9 mouse cellular contexts compared by ENCODE assay signal in genomic region chr7:55784580-55784979, GRCm38 (mm10). TPM values are rescaled to one million over a fixed set of nuclear protein-coding genes. Genes with fewer than 3 reads are reported as not detected.
DNase-seq lines count a peak whose midpoint lies in the region; ATAC-seq lines count a peak whose summit lies in the region.
"Had no signal": no experiment of that assay in that cellular context is flagged by ENCODE, and none has a peak within 500 bp of the region (broad histone marks: within the 10 kb centered on the region; RNA-seq: fewer than 3 reads in every experiment).

No protein-coding gene starts in this region.

- no peaks in the 10 kb centered on the region for H3K4me1 ChIP-seq in midbrain, embryonic 16.5 days (ENCODE audit: control insufficient read depth, insufficient read depth, low read length)

- no peak overlapping the region for H3K27ac ChIP-seq in midbrain, embryonic 16.5 days (ENCODE audit: low read length)

- no peaks in the 10 kb centered on the region for H3K9me3 ChIP-seq in midbrain, embryonic 16.5 days (replicated peaks; ENCODE audit: control insufficient read depth, low read length, poor library complexity, severe bottlenecking)
- H3K9me3 ChIP-seq: G1E had no signal

- WGBS in midbrain, embryonic 16.5 days = 87% methylated on average over 3 of the region's 3 CpGs

- no peak overlapping the region for H3K9ac ChIP-seq in midbrain, embryonic 16.5 days (ENCODE audit: low read depth, low read length)

- no peak overlapping the region for H3K4me3 ChIP-seq in midbrain, embryonic 16.5 days (ENCODE audit: low read depth, low read length)

- ATAC-seq in monocyte, adult 5-6 weeks (replicated peaks; ENCODE audit: insufficient number of reproducible peaks, low FRiP score, low TSS enrichment, poor library complexity, severe bottlenecking) = peak; percentile 83
- no peak for ATAC-seq in midbrain, embryonic 16.5 days
- ATAC-seq in erythroid progenitor cell, adult 5-6 weeks (replicated peaks; ENCODE audit: low FRiP score, poor library complexity, severe bottlenecking) = no peak

- H3K27me3 ChIP-seq in midbrain, embryonic 16.5 days (ENCODE audit: control insufficient read depth, insufficient read depth, low read depth, low read length) = no peaks in the 10 kb centered on the region

- no peak overlapping the region for H3K4me2 ChIP-seq in midbrain, embryonic 16.5 days (ENCODE audit: low read length)

- no peaks in the 10 kb centered on the region for H3K36me3 ChIP-seq in midbrain, embryonic 16.5 days (ENCODE audit: control insufficient read depth, insufficient read depth, low read length)
- H3K36me3 ChIP-seq: G1E had no signal

- peak; percentile 9 for DNase-seq in kidney, adult 9 months
- no peak for DNase-seq in kidney, adult 18-20 months
- peak; percentile 50 for DNase-seq in brain, adult 2 months (ENCODE audit: low read depth, low spot score)
- peak; percentile 22 for DNase-seq in liver
- no peak for DNase-seq in cerebellum, postnatal 36 days

RNA-seq across cellular contexts. Expression of gene Tubgcp5, which starts 9.4 kb away (rescaled TPM):
- total RNA-seq in monocyte, adult 5-6 weeks (2017) = 26.8 to 39.9 TPM (median 34.7 TPM) in 3 replicates
- polyA plus RNA-seq in midbrain, embryonic 16.5 days (2015; fragmentation: Nextera tagmentation; extraction: Ambion mirVana) = 39.7 and 42.9 TPM in 2 replicates
- 14.7 and 24.5 TPM in 2 replicates for total RNA-seq in erythroid progenitor cell, adult 5-6 weeks (2015; ENCODE audit: low replicate concordance)
- total RNA-seq in erythroid progenitor cell, adult 5-6 weeks (2017; ENCODE audit: low replicate concordance) = 14.5 and 17.3 TPM in 2 replicates

RNA-seq across cellular contexts. Expression of gene Siglech, which starts 16.6 kb away (rescaled TPM):
- 0.53 to 1.6 TPM in 2 of 3 replicates, not detected in the other for total RNA-seq in monocyte, adult 5-6 weeks (2017)
- 1.8 and 2.0 TPM in 2 replicates for polyA plus RNA-seq in midbrain, embryonic 16.5 days (2015; fragmentation: Nextera tagmentation; extraction: Ambion mirVana)
- not detected in 2 replicates for total RNA-seq in erythroid progenitor cell, adult 5-6 weeks (2015; ENCODE audit: low replicate concordance)
- total RNA-seq in erythroid progenitor cell, adult 5-6 weeks (2017; ENCODE audit: low replicate concordance) = 1.1 TPM in 1 of 2 replicates, not detected in the other
- polyA plus RNA-seq: G1E had no signal

RNA-seq across cellular contexts. Expression of gene Cyfip1, which starts 57.0 kb away (rescaled TPM):
- 93.0 to 117 TPM (median 105 TPM) in 3 replicates for total RNA-seq in monocyte, adult 5-6 weeks (2017)
- 43.1 and 44.1 TPM in 2 replicates for polyA plus RNA-seq in midbrain, embryonic 16.5 days (2015; fragmentation: Nextera tagmentation; extraction: Ambion mirVana)
- 10.5 and 11.9 TPM in 2 replicates for total RNA-seq in erythroid progenitor cell, adult 5-6 weeks (2015; ENCODE audit: low replicate concordance)
- 6.5 and 8.3 TPM in 2 replicates for total RNA-seq in erythroid progenitor cell, adult 5-6 weeks (2017; ENCODE audit: low replicate concordance)

Comparison
In these comparisons a context has a peak if more than half of its experiments do, and no peak if none do; other contexts are left out.
1. DNase-seq: peak in kidney, adult 9 months (single experiment), brain, adult 2 months (single experiment) and liver (single experiment); none in kidney, adult 18-20 months (single experiment) and cerebellum, postnatal 36 days (0 of 2).